Mouse (Mus musculus) limb, embryonic 15.5 days (tissue): Measurements from ENCODE around the gene Rag1. TPM values are rescaled to one million over a fixed set of nuclear protein-coding genes. Genes with fewer than 3 reads are reported as not detected.

Source experiments
- ATAC-seq: fragments of 200-750 bp; cut with Nextera tagmentation; 2 replicates; pipeline ENCODE4 v1.8.0; 2017; ENCODE audit warnings: low read depth, moderate TSS enrichment; ENCODE audit not compliant: insufficient number of reproducible peaks, low FRiP score, low TSS enrichment
- H3K27ac ChIP-seq: fragments of 300-500 bp; sonication (generic); 2 replicates; pipeline ENCODE4 v1.5.1; 2015; ENCODE audit warnings: moderate library complexity, mild to moderate bottlenecking, inconsistent platforms
- H3K27me3 ChIP-seq: fragments of 300-500 bp; sonication (generic); 2 replicates; pipeline ENCODE4 v1.6.1; 2015; ENCODE audit warnings: inconsistent platforms
- H3K36me3 ChIP-seq: fragments of 300-500 bp; sonication (generic); 2 replicates; pipeline ENCODE4 v1.6.1; 2015; ENCODE audit warnings: inconsistent platforms
- H3K4me1 ChIP-seq: fragments of 300-500 bp; sonication (generic); 2 replicates; pipeline ENCODE4 v1.6.1; 2015; ENCODE audit warnings: inconsistent platforms
- H3K4me2 ChIP-seq: fragments of 300-500 bp; sonication (generic); 2 replicates; pipeline ENCODE4 v1.6.1; 2015; ENCODE audit warnings: mild to moderate bottlenecking, inconsistent platforms
- H3K4me3 ChIP-seq: fragments of 300-500 bp; sonication (generic); 2 replicates; pipeline ENCODE4 v1.5.1; 2015; ENCODE audit warnings: mild to moderate bottlenecking, inconsistent platforms
- H3K9ac ChIP-seq: fragments of 300-500 bp; sonication (generic); 2 replicates; pipeline ENCODE4 v1.6.1; 2015; ENCODE audit warnings: inconsistent platforms
- H3K9me3 ChIP-seq: fragments of 300-500 bp; sonication (generic); 2 replicates; pipeline ENCODE4 v1.6.1; 2016; ENCODE audit warnings: inconsistent platforms
- WGBS: fragments of 180-500 bp; shearing (Covaris S2); methylation state at CpG from one replicate; pipeline ENCODE4 v1.1.7; 2015; 5-methylcytosine and 5-hydroxymethylcytosine counted together
- polyA plus RNA-seq: library from polyadenylated mRNA; unstranded; fragments of >200 nt; fragmentation: Nextera tagmentation; extraction: Ambion mirVana; gene quantifications from 2 replicates; pipeline ENCODE4 v1.2.1, GENCODE M21; 2015

Gene Rag1
- 0.05 TPM in 2 replicates for polyA plus RNA-seq

DNA sequence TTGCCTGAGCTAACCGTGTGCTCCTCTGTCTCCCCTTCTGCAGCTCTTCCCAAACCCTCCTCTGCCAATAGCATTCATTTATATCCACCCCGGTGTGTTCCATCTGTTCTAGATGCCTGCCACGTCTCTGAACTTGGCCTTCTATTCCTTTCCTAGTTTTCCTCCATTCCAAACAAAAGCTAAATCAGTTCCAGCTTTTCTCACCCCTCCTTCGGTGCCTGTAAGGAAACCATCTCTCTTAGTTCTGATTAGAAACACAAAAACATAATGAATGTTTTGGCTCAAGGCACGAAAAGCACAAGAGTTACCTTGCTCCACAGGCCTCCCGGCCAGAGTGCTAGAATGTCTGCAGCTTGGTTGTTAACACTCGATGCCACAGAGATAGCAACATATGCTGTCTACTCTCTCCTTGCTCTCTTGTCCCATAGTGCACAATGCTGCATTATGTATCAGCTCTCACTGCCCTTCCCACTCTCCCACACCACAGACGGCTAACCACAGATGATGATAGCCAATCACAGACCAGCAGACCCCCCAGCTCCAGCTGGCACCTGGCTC, at the start of gene Rag1, which contains the start of gene B230118H07Rik:
TSS of gene Rag1 (minus strand) at position 388 of the 558 bp plus-strand sequence.
TSS of gene B230118H07Rik (minus strand) at position 419 of the 558 bp plus-strand sequence.
- peaks cover 6% of the 10 kb centered on the region; the same call in 1 of the 2 replicates for H3K4me1 ChIP-seq
- H3K4me2 ChIP-seq = 0 out of 2 replicates have a peak within 1 kb of the TSS, but pooled peaks have one; percentile 14
- no peaks in the 10 kb centered on the region for H3K9me3 ChIP-seq
- H3K4me3 ChIP-seq = no peak within 1 kb of the TSS
- H3K9ac ChIP-seq = no peak within 1 kb of the TSS
- no peak for ATAC-seq
- 24% methylated on average over 8 of the region's 8 CpGs for WGBS
- no peaks in the 10 kb centered on the region for H3K36me3 ChIP-seq
- peak within 1 kb of the TSS; percentile 43; the same call in 1 of the 2 replicates for H3K27ac ChIP-seq
- peaks cover 7% of the 10 kb centered on the region; the same call in 1 of the 2 replicates for H3K27me3 ChIP-seq

DNA sequence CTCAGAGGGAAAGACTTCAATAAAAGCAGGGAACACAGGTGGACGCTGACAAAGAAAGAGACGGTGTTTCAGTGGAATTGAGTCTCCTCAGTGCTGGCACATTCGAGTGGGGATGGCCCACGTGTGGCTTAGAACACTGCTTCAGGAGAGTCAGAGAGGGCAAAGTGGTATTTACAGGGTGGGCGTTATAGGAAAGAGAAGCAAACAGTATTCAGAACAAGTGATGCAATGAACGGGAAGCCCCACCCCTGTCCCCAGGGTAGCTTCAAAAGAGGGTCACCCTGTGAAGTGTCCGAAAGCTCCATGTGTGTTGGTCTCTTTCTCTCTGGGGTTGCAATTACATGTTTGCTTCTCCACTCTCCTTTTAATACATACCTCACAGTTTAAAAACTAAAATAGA, 46.3 kb upstream of the Rag1 start:
- ATAC-seq = no peak
- H3K4me2 ChIP-seq = no peak overlapping the region
- H3K9ac ChIP-seq = no peak overlapping the region
- no peaks in the 10 kb centered on the region for H3K4me1 ChIP-seq
- H3K27ac ChIP-seq = no peak overlapping the region
- no peak overlapping the region for H3K4me3 ChIP-seq
- peaks cover 57% of the 10 kb centered on the region for H3K36me3 ChIP-seq
- WGBS = 91% methylated on average over 7 of the region's 7 CpGs
- H3K9me3 ChIP-seq = no peaks in the 10 kb centered on the region
- H3K27me3 ChIP-seq = no peaks in the 10 kb centered on the region

DNA sequence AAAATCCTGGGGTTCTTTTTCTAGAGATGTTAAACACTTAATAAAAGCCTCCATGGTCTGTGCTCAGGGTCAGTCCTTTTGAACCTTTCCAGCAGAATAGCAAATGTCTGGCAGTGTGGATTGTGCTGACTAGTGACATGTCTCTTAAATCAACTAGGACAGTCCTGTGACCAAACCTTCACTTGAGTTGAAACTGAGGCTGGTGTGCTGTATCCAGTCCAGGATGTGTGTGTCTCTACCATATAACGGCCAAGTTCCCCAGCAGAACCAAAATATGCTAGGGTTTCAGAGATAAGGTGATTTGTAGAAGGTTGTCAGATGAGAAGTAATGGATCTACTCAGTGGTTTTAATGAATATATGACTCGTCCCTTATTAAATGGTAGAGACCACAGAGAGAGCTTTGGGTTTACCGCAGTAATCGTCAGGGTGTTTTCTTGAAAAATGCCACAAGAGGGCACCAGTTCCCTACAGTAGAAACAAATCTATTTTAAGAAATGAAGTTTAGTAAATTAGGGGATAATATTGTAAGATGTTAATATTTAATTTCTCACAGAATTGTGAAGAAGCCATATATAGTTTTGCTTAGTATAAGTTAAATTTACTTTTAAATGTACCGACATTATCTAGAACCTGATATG, 44.4 kb upstream of the Rag1 start:
- WGBS = 53% methylated on average over 5 of the region's 5 CpGs
- Histone ChIP-seq H3K36me3 (peaks cover 61% of the 10 kb centered on the region), H3K27me3 (no peaks in the 10 kb centered on the region), H3K4me3 (no peak overlapping the region), H3K9ac (no peak overlapping the region), H3K9me3 (no peaks in the 10 kb centered on the region), H3K4me1 (no peaks in the 10 kb centered on the region), H3K27ac (no peak overlapping the region), H3K4me2 (no peak overlapping the region)
- no peak for ATAC-seq

DNA sequence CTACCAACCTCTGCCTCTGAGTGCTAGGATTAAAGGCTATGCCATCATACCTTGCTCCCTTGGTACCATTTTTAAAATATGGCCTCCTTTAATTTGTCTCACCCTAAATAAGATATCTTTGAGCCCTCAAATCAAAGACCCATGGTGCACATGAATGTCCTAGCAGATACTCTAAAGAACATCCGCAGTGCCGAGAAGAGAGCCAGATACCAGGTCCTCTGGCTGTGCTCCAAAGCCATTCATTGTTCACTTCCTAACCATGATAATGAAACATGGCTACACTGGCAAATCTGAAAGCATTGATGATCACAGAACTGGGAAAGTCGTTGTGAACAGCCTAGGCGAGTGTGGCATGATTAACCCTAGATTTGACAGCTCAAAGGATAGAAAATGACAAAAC, 43.7 kb upstream of the Rag1 start:
- Histone ChIP-seq H3K27me3 (no peaks in the 10 kb centered on the region), H3K4me1 (no peaks in the 10 kb centered on the region), H3K36me3 (peaks cover 61% of the 10 kb centered on the region), H3K9ac (no peak overlapping the region), H3K9me3 (no peaks in the 10 kb centered on the region), H3K4me2 (no peak overlapping the region), H3K27ac (no peak overlapping the region), H3K4me3 (no peak overlapping the region)
- no peak for ATAC-seq
- 62% methylated on average over 4 of the region's 4 CpGs for WGBS

GRCm38 (mm10) chr2:101690252-101690827, 41.0 kb upstream of the Rag1 start:
- Histone ChIP-seq H3K27ac (no peak overlapping the region), H3K36me3 (peaks cover 52% of the 10 kb centered on the region), H3K9ac (no peak overlapping the region), H3K27me3 (no peaks in the 10 kb centered on the region), H3K4me2 (no peak overlapping the region), H3K4me1 (no peaks in the 10 kb centered on the region), H3K9me3 (no peaks in the 10 kb centered on the region), H3K4me3 (no peak overlapping the region)
- 89% methylated on average over 9 of the region's 9 CpGs for WGBS
- ATAC-seq = no peak

GRCm38 (mm10) chr2:101688011-101688410, 38.7 kb upstream of the Rag1 start:
- Histone ChIP-seq H3K36me3 (peaks cover 52% of the 10 kb centered on the region), H3K9me3 (no peaks in the 10 kb centered on the region)

GRCm38 (mm10) chr2:101684421-101684820, 35.1 kb upstream of the Rag1 start:
- 85% methylated on average over 12 of the region's 12 CpGs for WGBS
- Histone ChIP-seq H3K36me3 (peaks cover 31% of the 10 kb centered on the region), H3K4me1 (peaks cover 3% of the 10 kb centered on the region), H3K27ac (no peak overlapping the region), H3K27me3 (no peaks in the 10 kb centered on the region), H3K4me2 (no peak overlapping the region), H3K9me3 (no peaks in the 10 kb centered on the region), H3K9ac (no peak overlapping the region), H3K4me3 (no peak overlapping the region)
- ATAC-seq = no peak

More at GRCm38 (mm10) chr2:101688011-101688410, 38.7 kb upstream of the Rag1 start:
- H3K4me3 ChIP-seq = no peak overlapping the region
- H3K27ac ChIP-seq = no peak overlapping the region
- no peak overlapping the region for H3K4me2 ChIP-seq
- no peaks in the 10 kb centered on the region for H3K4me1 ChIP-seq
- H3K9ac ChIP-seq = no peak overlapping the region
- WGBS = 84% methylated on average over 5 of the region's 5 CpGs
- H3K27me3 ChIP-seq = no peaks in the 10 kb centered on the region
- ATAC-seq = no peak

GRCm38 (mm10) chr2:101679164-101679784, 30.0 kb upstream of the Rag1 start:
- Histone ChIP-seq H3K9ac (peak overlapping the region; percentile 73; the same call in 1 of the 2 replicates), H3K9me3 (no peaks in the 10 kb centered on the region), H3K4me2 (peak overlapping the region; percentile 79), H3K4me1 (peaks cover 7% of the 10 kb centered on the region), H3K27me3 (no peaks in the 10 kb centered on the region), H3K27ac (no peak overlapping the region), H3K36me3 (peaks cover under 1% of the 10 kb centered on the region; the same call in 1 of the 2 replicates), H3K4me3 (peak overlapping the region; percentile 70)
- ATAC-seq = no peak
- WGBS = 4% methylated on average over 15 of the region's 15 CpGs

DNA sequence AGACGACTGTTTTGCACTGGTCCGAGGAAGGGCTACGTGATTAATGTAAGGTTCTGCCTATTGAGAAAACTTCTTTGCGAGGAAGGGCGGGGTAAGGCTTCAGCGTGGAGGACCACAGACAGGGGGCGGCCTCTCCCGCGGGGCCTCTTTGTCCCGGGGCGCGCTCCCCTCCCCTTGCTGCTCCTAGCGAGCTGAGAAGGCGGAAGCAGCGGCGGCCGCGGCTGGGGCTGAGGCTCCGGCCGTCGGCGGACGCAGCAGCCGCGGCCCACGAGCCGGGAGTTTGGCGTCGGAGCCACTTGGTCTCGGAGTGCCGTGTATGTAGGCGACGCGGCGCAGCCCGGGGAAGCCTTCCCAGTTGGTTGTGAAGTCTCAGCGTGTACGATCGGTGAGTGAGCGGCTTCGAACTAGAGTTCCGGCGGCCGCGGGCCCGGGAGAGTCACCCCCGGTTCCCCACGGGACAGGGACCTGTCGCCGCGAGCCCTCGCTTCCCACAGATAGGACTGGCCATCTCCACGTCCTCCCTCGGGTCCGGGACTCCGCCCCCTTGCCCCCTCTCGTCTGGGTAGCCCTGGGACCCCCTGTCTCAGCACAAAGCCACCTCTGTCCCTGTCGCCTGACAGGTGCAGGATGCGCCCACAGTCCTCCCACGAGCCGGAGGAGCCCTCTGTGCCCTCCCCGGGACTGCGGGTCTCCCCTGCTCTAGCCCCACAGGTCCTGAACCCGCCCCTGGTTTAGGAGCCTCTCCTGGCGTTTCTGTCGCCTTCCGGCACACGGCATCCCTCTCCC, 29.1 kb upstream of the Rag1 start, which contains the start of gene Traf6:
TSS of gene Traf6 (plus strand) at position 194 of the 786 bp plus-strand sequence.
- Histone ChIP-seq H3K36me3 (no peaks in the 10 kb centered on the region), H3K4me2 (peak within 1 kb of the TSS; percentile 79), H3K27me3 (no peaks in the 10 kb centered on the region), H3K9ac (peak within 1 kb of the TSS; percentile 73), H3K27ac (peak within 1 kb of the TSS; percentile 67), H3K9me3 (no peaks in the 10 kb centered on the region), H3K4me3 (peak within 1 kb of the TSS; percentile 70), H3K4me1 (peaks cover 7% of the 10 kb centered on the region)
- ATAC-seq = peak; percentile 86
- WGBS = under 1% methylated on average over 68 of the region's 68 CpGs

DNA sequence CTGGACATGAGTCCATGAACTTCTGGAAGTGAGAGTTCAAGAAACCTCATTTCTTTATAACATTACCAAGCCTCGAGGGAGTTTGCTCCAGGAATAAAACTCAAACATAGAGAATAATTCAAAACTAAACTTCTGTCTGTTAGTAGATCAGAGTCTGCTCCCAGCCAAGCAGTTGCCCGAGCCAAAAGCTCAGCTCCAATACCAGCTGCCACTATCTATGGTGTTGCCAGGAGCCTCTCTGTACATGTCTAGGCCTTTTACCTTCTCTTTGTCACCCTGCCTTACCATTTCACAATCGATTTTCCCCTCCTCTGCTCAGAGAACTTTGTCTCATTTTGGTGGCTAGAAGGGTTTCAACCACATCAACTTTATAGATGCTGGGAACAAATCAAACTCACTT, 24.2 kb upstream of the Rag1 start:
- Histone ChIP-seq H3K27ac (0 out of 2 replicates have a peak overlapping the region, but pooled peaks have one; percentile 43), H3K9ac (no peak overlapping the region), H3K4me2 (no peak overlapping the region), H3K4me3 (no peak overlapping the region), H3K27me3 (no peaks in the 10 kb centered on the region), H3K9me3 (no peaks in the 10 kb centered on the region), H3K4me1 (no peaks in the 10 kb centered on the region), H3K36me3 (no peaks in the 10 kb centered on the region)
- WGBS = 70% methylated on average over 3 of the region's 3 CpGs
- no peak for ATAC-seq

DNA sequence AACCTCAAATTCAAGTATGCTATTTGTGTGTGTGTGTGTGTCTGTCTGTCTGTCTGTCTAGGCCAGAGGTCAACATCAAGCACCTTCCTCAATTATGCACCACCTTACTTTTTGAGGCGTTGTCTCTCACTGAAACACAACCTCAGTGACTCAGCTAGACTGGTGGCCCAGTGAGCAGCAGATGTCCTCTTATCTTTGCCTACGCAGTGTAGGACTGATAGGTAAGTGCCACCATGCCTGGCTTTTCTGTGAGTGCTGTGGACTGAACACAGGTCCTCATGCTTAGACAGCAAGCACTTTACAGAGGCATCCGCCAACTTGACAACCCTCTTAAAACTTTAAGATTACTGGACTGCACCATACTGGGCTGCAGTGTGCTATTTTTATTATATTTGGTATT, 19.4 kb upstream of the Rag1 start:
- H3K27me3 ChIP-seq = no peaks in the 10 kb centered on the region
- 87% methylated on average over 3 of the region's 3 CpGs for WGBS
- H3K4me3 ChIP-seq = no peak overlapping the region
- H3K9ac ChIP-seq = no peak overlapping the region
- H3K4me1 ChIP-seq = no peaks in the 10 kb centered on the region
- no peaks in the 10 kb centered on the region for H3K9me3 ChIP-seq
- ATAC-seq = no peak
- no peak overlapping the region for H3K4me2 ChIP-seq
- H3K36me3 ChIP-seq = no peaks in the 10 kb centered on the region
- no peak overlapping the region for H3K27ac ChIP-seq
